Comparison of ENCODE assay signal across 7 mouse cellular contexts in genomic region chr7:80113989-80114388, GRCm38 (mm10). TPM values are rescaled to one million over a fixed set of nuclear protein-coding genes. Genes with fewer than 3 reads are reported as not detected.
DNase-seq lines count a peak whose midpoint lies in the region; ATAC-seq lines count a peak whose summit lies in the region.

No protein-coding gene starts in this region.

- peaks cover 17% of the 10 kb centered on the region for H3K36me3 ChIP-seq in liver, embryonic 12.5 days
- H3K36me3 ChIP-seq in neural tube, embryonic 12.5 days = peaks cover 5% of the 10 kb centered on the region

- H3K4me3 ChIP-seq in liver, embryonic 12.5 days = peak overlapping the region; percentile 84
- peak overlapping the region; percentile 92 for H3K4me3 ChIP-seq in neural tube, embryonic 12.5 days

- H3K27ac ChIP-seq in liver, embryonic 12.5 days = peak overlapping the region; percentile 76
- H3K27ac ChIP-seq in neural tube, embryonic 12.5 days = peak overlapping the region; percentile 82

- no peak for ATAC-seq in liver, embryonic 12.5 days
- ATAC-seq in neural tube, embryonic 12.5 days (ENCODE audit: low FRiP score, low read depth) = no peak

- H3K4me1 ChIP-seq in liver, embryonic 12.5 days = peaks cover 70% of the 10 kb centered on the region
- H3K4me1 ChIP-seq in neural tube, embryonic 12.5 days = peaks cover 25% of the 10 kb centered on the region

- H3K9me3 ChIP-seq in liver, embryonic 12.5 days (replicated peaks) = no peaks in the 10 kb centered on the region
- H3K9me3 ChIP-seq in neural tube, embryonic 12.5 days = no peaks in the 10 kb centered on the region

- peak; percentile 43 for DNase-seq in ES-CJ7 (ENCODE audit: low read depth, low spot score)
- peak; percentile 53 for DNase-seq in ZHBTc4 (ENCODE audit: low read depth, low spot score)
- DNase-seq in gastrocnemius, postnatal 10 days = peak; percentile 51
- DNase-seq in hindlimb bud, embryonic 11.5 days (ENCODE audit: extremely low spot score, low read depth, low spot score) = peak; percentile 6
- no peak for DNase-seq in adrenal gland, postnatal 25 days

- peak overlapping the region; percentile 100 for H3K4me2 ChIP-seq in liver, embryonic 12.5 days
- H3K4me2 ChIP-seq in neural tube, embryonic 12.5 days (replicated peaks) = peak overlapping the region; percentile 83

- WGBS in liver, embryonic 12.5 days (ENCODE audit: insufficient replicate concordance) = 15% methylated on average over 10 of the region's 10 CpGs
- 6% methylated on average over 10 of the region's 10 CpGs for WGBS in neural tube, embryonic 12.5 days

- H3K27me3 ChIP-seq in liver, embryonic 12.5 days (replicated peaks) = no peaks in the 10 kb centered on the region
- no peaks in the 10 kb centered on the region for H3K27me3 ChIP-seq in neural tube, embryonic 12.5 days (replicated peaks)

- H3K9ac ChIP-seq in liver, embryonic 12.5 days = peak overlapping the region; percentile 89
- peak overlapping the region; percentile 98 for H3K9ac ChIP-seq in neural tube, embryonic 12.5 days

RNA-seq across cellular contexts. Expression of gene Idh2, which starts 1.2 kb away (rescaled TPM):
- 100 to 1,000 TPM; 244 to 271 TPM for total RNA-seq in gastrocnemius, postnatal 10 days (2021)
- polyA plus RNA-seq in liver, embryonic 12.5 days (2016; fragmentation: Nextera tagmentation; extraction: Ambion mirVana) = 158 and 160 TPM in 2 replicates
- 299 and 313 TPM in 2 replicates for polyA plus RNA-seq in neural tube, embryonic 12.5 days (2016; fragmentation: Nextera tagmentation; extraction: Ambion mirVana)
- 152 and 173 TPM in 2 replicates for total RNA-seq in adrenal gland, postnatal 25 days (2021)
